Mouse (Mus musculus) ES-E14 (cell line): Measurements from ENCODE around the gene Syt12. TPM values are rescaled to one million over a fixed set of nuclear protein-coding genes. Genes with fewer than 3 reads are reported as not detected.
"Not testable (repeated sequence)": the region's sequence is repeated elsewhere in the genome, so short reads cannot be mapped to it uniquely, and the experiment has no call there.

Experiments used
- DNase-seq: peaks from one replicate; pipeline ENCODE4 v3.0.0-alpha.2; 2013; ENCODE audit warnings: low read depth, low spot score
- H3K27ac ChIP-seq: 2 replicates; pipeline ENCODE4 v1.5.1; 2012; ENCODE audit warnings: low read depth, mild to moderate bottlenecking, low read length, moderate library complexity, mixed read lengths; ENCODE audit not compliant: poor library complexity, insufficient read depth, severe bottlenecking
- H3K36me3 ChIP-seq: 2 replicates; pipeline ENCODE4 v1.6.1; 2012; ENCODE audit warnings: mild to moderate bottlenecking, low read length, moderate library complexity, mixed read lengths; ENCODE audit not compliant: control insufficient read depth, poor library complexity, insufficient read depth, severe bottlenecking
- H3K4me1 ChIP-seq, 2 experiments: fragments of 150-350 bp in 1 of 2; sonication (generic) in 1 of 2; 2 replicates each; pipeline ENCODE4 v1.6.1; 2012; ENCODE audit warnings: low read length in 2 of 2, mild to moderate bottlenecking in 1 of 2, mixed read lengths in 1 of 2; ENCODE audit not compliant: control insufficient read depth in 2 of 2, insufficient read depth in 2 of 2, poor library complexity in 1 of 2
- H3K4me3 ChIP-seq, 2 experiments: fragments of 150-350 bp in 1 of 2; sonication (generic) in 1 of 2; 2 replicates each; pipeline ENCODE4 v1.5.1; 2012; ENCODE audit warnings: low read length in 2 of 2, low read depth in 1 of 2, mild to moderate bottlenecking in 1 of 2, mixed read lengths in 1 of 2; ENCODE audit not compliant: insufficient read depth in 1 of 2, poor library complexity in 1 of 2, severe bottlenecking in 1 of 2
- H3K9ac ChIP-seq: 2 replicates; pipeline ENCODE4 v1.6.1; 2012; ENCODE audit warnings: low read depth, mild to moderate bottlenecking, low read length, mixed read lengths; ENCODE audit not compliant: poor library complexity, insufficient read depth, severe bottlenecking
- H3K9me3 ChIP-seq: fragments of 150-350 bp; sonication (generic); 2 replicates; pipeline ENCODE4 v1.6.1; 2012; ENCODE audit warnings: low read depth, mild to moderate bottlenecking, low read length; ENCODE audit not compliant: control insufficient read depth, insufficient read depth
- CHD2 ChIP-seq: IDR thresholded peaks from 2 replicates; pipeline ENCODE4 v1.6.1; 2014; ENCODE audit warnings: mild to moderate bottlenecking, low read depth, low read length, inconsistent platforms
- HCFC1 ChIP-seq: IDR thresholded peaks from 2 replicates; pipeline ENCODE4 v1.6.1; 2012; ENCODE audit warnings: low read length, inconsistent platforms, borderline replicate concordance; ENCODE audit not compliant: insufficient read depth
- MAFK ChIP-seq: IDR thresholded peaks from 2 replicates; pipeline ENCODE4 v1.6.1; 2014; ENCODE audit warnings: mild to moderate bottlenecking, low read depth, low read length, inconsistent platforms; ENCODE audit not compliant: insufficient read depth
- ZC3H11A ChIP-seq: IDR thresholded peaks from 2 replicates; pipeline ENCODE4 v1.6.1; 2012; ENCODE audit warnings: low read depth, mild to moderate bottlenecking, inconsistent platforms, low read length, borderline replicate concordance
- ZNF384 ChIP-seq: IDR thresholded peaks from 2 replicates; pipeline ENCODE4 v1.6.1; 2012; ENCODE audit warnings: low read depth, low read length, inconsistent platforms
- in situ Hi-C, 2 experiments: fragments of 600-800 bp; cut with MboI; formaldehyde crosslinking; loops; one replicate each; pipeline ENCODE4 v1.15.1; 2025; ENCODE audit warnings: low sequenced_read_pairs in 2 of 2, inconsistent platforms in 1 of 2; ENCODE audit not compliant: unreplicated experiment in 2 of 2
- total RNA-seq: library from RNA; depleted of rRNA; stranded (reverse); fragments of 300-350 nt; gene quantifications from 2 replicates; pipeline ENCODE4 v1.2.3, GENCODE M21; 2012

The Syt12 gene
- total RNA-seq, 1 experiment = 0.58 TPM

- in situ Hi-C loops = no loop called here
Observed at GRCm38 (mm10) chr19:4461981-4462380, 15.3 kb downstream of the Syt12 start.

GRCm38 (mm10) chr19:4456227-4456626 is 21.0 kb downstream of the Syt12 start:
- Histone ChIP-seq H3K27ac (no peak overlapping the region), H3K36me3 (no peaks in the 10 kb centered on the region; the same call in 1 of the 2 replicates), H3K4me3 (peak overlapping the region in 1 of 2 experiments; percentile 56; a peak in 2 of 4 replicates), H3K4me1 (peaks cover 2 to 15% of the 10 kb centered on the region in 2 experiments; a peak in 3 of 4 replicates), H3K9ac (no peak overlapping the region), H3K9me3 (no peaks in the 10 kb centered on the region)
- in situ Hi-C loops = no loop called here
- TF ChIP-seq ZNF384 = no peak
- TF ChIP-seq ZC3H11A = no peak
- TF ChIP-seq MAFK = no peak
- TF ChIP-seq CHD2 = no peak
- TF ChIP-seq HCFC1 = no peak
- DNase-seq = peak; percentile 73

More at GRCm38 (mm10) chr19:4461981-4462380, 15.3 kb downstream of the Syt12 start:
- no peak for DNase-seq
- Histone ChIP-seq H3K36me3 (no peaks in the 10 kb centered on the region), H3K9ac (no peak overlapping the region), H3K27ac (no peak overlapping the region), H3K4me3 (no peak overlapping the region), H3K4me1 (no peaks in the 10 kb centered on the region), H3K9me3 (no peaks in the 10 kb centered on the region)
- TF ChIP-seq HCFC1 (no peak), ZNF384 (no peak)

GRCm38 (mm10) chr19:4455071-4455800 is 22.0 kb downstream of the Syt12 start:
- no peaks in the 10 kb centered on the region; the same call in 1 of the 2 replicates for H3K36me3 ChIP-seq
- H3K4me1 ChIP-seq = peaks cover 2 to 20% of the 10 kb centered on the region in 2 experiments; a peak in 3 of 4 replicates
- no peak overlapping the region for H3K9ac ChIP-seq
- H3K9me3 ChIP-seq = no peaks in the 10 kb centered on the region
- no peak for DNase-seq
- H3K27ac ChIP-seq = no peak overlapping the region
- no peak overlapping the region for H3K4me3 ChIP-seq
- no peak for TF ChIP-seq CHD2
- TF ChIP-seq MAFK = no peak
- no peak for TF ChIP-seq HCFC1
- TF ChIP-seq ZC3H11A = no peak
- no peak for TF ChIP-seq ZNF384
- in situ Hi-C loops = no loop called here

GRCm38 (mm10) chr19:4454040-4454439 is 23.2 kb downstream of the Syt12 start:
- H3K4me3 ChIP-seq, H3K27ac ChIP-seq, H3K9me3 ChIP-seq, in situ Hi-C loops, H3K36me3 ChIP-seq, DNase-seq, H3K9ac ChIP-seq: not testable (repeated sequence)
- H3K4me1 ChIP-seq = peaks cover 2 to 20% of the 10 kb centered on the region in 2 experiments; a peak in 3 of 4 replicates

- DNase-seq = no peak
- no peak for TF ChIP-seq ZNF384
- TF ChIP-seq HCFC1 = no peak
- no peak for TF ChIP-seq MAFK
- no peak for TF ChIP-seq ZC3H11A
- no peak for TF ChIP-seq CHD2
- Histone ChIP-seq H3K4me3 (no peak overlapping the region), H3K36me3 (no peaks in the 10 kb centered on the region; the same call in 1 of the 2 replicates), H3K9me3 (no peaks in the 10 kb centered on the region), H3K27ac (no peak overlapping the region), H3K4me1 (peaks cover 2 to 20% of the 10 kb centered on the region in 2 experiments; a peak in 3 of 4 replicates), H3K9ac (no peak overlapping the region)
- in situ Hi-C loops = no loop called here
Observed at GRCm38 (mm10) chr19:4452525-4452924, 24.7 kb downstream of the Syt12 start.
